12 mouse cellular contexts compared by ENCODE assay signal in the genomic region with DNA sequence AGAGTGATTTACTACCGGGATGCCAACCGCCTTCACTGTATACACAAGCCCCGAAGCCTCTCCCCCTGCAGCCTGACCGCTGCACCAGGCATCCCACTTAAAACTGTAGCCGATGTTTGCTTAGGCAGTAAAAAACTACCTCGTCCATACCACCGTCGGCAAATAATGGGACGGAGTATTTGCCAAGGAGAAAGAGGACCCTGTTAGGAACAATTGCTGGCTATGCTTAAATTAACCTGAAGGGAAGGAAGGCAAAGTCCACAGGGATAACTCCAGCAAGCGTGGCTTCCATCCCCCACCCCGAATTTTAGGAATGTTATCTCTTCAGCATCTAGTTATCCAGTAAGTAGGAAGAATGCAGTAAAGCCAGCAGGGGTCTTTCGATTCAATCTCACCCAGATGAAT. TPM values are rescaled to one million over a fixed set of nuclear protein-coding genes. Genes with fewer than 3 reads are reported as not detected.
A peak's percentile ranks its signal among the peaks of the same experiment; 100 is the strongest.
DNase-seq lines count a peak whose midpoint lies in the region; ATAC-seq and TF ChIP-seq lines count a peak whose summit lies in the region.
"Had no signal": no experiment of that assay in that cellular context is flagged by ENCODE, and none has a peak within 500 bp of the region (broad histone marks: within the 10 kb centered on the region; RNA-seq: fewer than 3 reads in every experiment).

No protein-coding gene starts in this region.

- no peak overlapping the region for H3K27ac ChIP-seq in lung, embryonic 15.5 days
- no peak overlapping the region for H3K27ac ChIP-seq in forebrain, embryonic 13.5 days
- H3K27ac ChIP-seq in liver, embryonic 13.5 days, result no peak overlapping the region
- no peak overlapping the region for H3K27ac ChIP-seq in stomach, postnatal 0 days (replicated peaks)
- H3K27ac ChIP-seq: heart, adult 2 months had no signal

- DNase-seq in lung, adult 2 months, result no peak
- DNase-seq in liver, embryonic 13.5 days, result no peak
- DNase-seq in stomach, postnatal 0 days (ENCODE audit: low spot score), result no peak
- DNase-seq in kidney, adult 8-10 months, result no peak
- no peak for DNase-seq in kidney, adult 11 months
- no peak for DNase-seq in left cerebral cortex, postnatal 10 days (ENCODE audit: extremely low spot score in 1 of 2, low spot score in 2 of 2)
- DNase-seq: heart, adult 2 months; layer of hippocampus, postnatal 36 days had no signal

- 2% methylated on average over 12 of the region's 12 CpGs for WGBS in lung, embryonic 15.5 days
- 8% methylated on average over 12 of the region's 12 CpGs for WGBS in lung, adult 2 months
- WGBS in forebrain, embryonic 13.5 days, result under 1% methylated on average over 12 of the region's 12 CpGs
- 17% methylated on average over 12 of the region's 12 CpGs for WGBS in liver, embryonic 13.5 days (ENCODE audit: insufficient replicate concordance)
- WGBS in stomach, postnatal 0 days, result 8% methylated on average over 12 of the region's 12 CpGs

- ATAC-seq in lung, embryonic 15.5 days (ENCODE audit: borderline replicate concordance, extremely low read depth, low FRiP score, low TSS enrichment), result no peak
- ATAC-seq in forebrain, embryonic 13.5 days, result no peak
- no peak for ATAC-seq in liver, embryonic 13.5 days (ENCODE audit: low read depth)
- no peak for ATAC-seq in stomach, postnatal 0 days (ENCODE audit: low FRiP score, low TSS enrichment)

- no peak for TF ChIP-seq EP300 in stomach, postnatal 0 days (optimal IDR thresholded peaks at IDR 0.05)

- H3K27me3 ChIP-seq in lung, embryonic 15.5 days, result peaks cover 66% of the 10 kb centered on the region
- H3K27me3 ChIP-seq in forebrain, embryonic 13.5 days, result peaks cover 38% of the 10 kb centered on the region
- peaks cover 64% of the 10 kb centered on the region for H3K27me3 ChIP-seq in liver, embryonic 13.5 days
- peaks cover 22% of the 10 kb centered on the region; the same call in 1 of the 2 replicates for H3K27me3 ChIP-seq in stomach, postnatal 0 days (ENCODE audit: control insufficient read depth, insufficient read depth, low read length)

- H3K4me3 ChIP-seq in lung, embryonic 15.5 days, result no peak overlapping the region
- H3K4me3 ChIP-seq in lung, adult 2 months (replicated peaks; ENCODE audit: extremely low read depth, low read depth, low read length), result no peak overlapping the region
- H3K4me3 ChIP-seq in forebrain, embryonic 13.5 days, result peak overlapping the region; percentile 25
- H3K4me3 ChIP-seq in liver, embryonic 13.5 days (replicated peaks), result no peak overlapping the region
- no peak overlapping the region for H3K4me3 ChIP-seq in stomach, postnatal 0 days (ENCODE audit: low read depth, low read length)
- H3K4me3 ChIP-seq: heart, adult 2 months had no signal

- H3K4me2 ChIP-seq in lung, embryonic 15.5 days, result peak overlapping the region; percentile 12
- peak overlapping the region; percentile 55 for H3K4me2 ChIP-seq in forebrain, embryonic 13.5 days
- peak overlapping the region; percentile 21 for H3K4me2 ChIP-seq in liver, embryonic 13.5 days
- H3K4me2 ChIP-seq in stomach, postnatal 0 days (replicated peaks; ENCODE audit: low read depth), result no peak overlapping the region

- no peak for TF ChIP-seq CTCF in lung, adult 2 months (IDR thresholded peaks at IDR 0.05; ENCODE audit: insufficient read depth, low read length)
- TF ChIP-seq CTCF in stomach, postnatal 0 days (IDR thresholded peaks at IDR 0.05; ENCODE audit: low read depth), result no peak

- intact Hi-C loops in left cerebral cortex, postnatal 10 days (cut with DNase I), result no loop called here

- no peaks in the 10 kb centered on the region for H3K9me3 ChIP-seq in lung, embryonic 15.5 days
- no peaks in the 10 kb centered on the region for H3K9me3 ChIP-seq in forebrain, embryonic 13.5 days (replicated peaks)
- no peaks in the 10 kb centered on the region for H3K9me3 ChIP-seq in liver, embryonic 13.5 days (replicated peaks)
- H3K9me3 ChIP-seq in stomach, postnatal 0 days (ENCODE audit: control insufficient read depth, low read length), result no peaks in the 10 kb centered on the region

- TF ChIP-seq POLR2A in lung, adult 2 months (IDR thresholded peaks at IDR 0.05; ENCODE audit: borderline replicate concordance, extremely low read depth, low read depth, low read length), result no peak

- H3K9ac ChIP-seq in lung, embryonic 15.5 days, result no peak overlapping the region
- peak overlapping the region; percentile 52 for H3K9ac ChIP-seq in forebrain, embryonic 13.5 days
- no peak overlapping the region for H3K9ac ChIP-seq in liver, embryonic 13.5 days
- 0 out of 2 replicates have a peak overlapping the region, but pooled peaks have one; percentile 19 for H3K9ac ChIP-seq in stomach, postnatal 0 days (ENCODE audit: low read length)

- H3K36me3 ChIP-seq in lung, embryonic 15.5 days, result no peaks in the 10 kb centered on the region
- H3K36me3 ChIP-seq in forebrain, embryonic 13.5 days (ENCODE audit: poor library complexity, severe bottlenecking), result no peaks in the 10 kb centered on the region
- H3K36me3 ChIP-seq in liver, embryonic 13.5 days, result no peaks in the 10 kb centered on the region
- H3K36me3 ChIP-seq in stomach, postnatal 0 days (ENCODE audit: control insufficient read depth, insufficient read depth, low read length), result no peaks in the 10 kb centered on the region

- peaks cover 33% of the 10 kb centered on the region for H3K4me1 ChIP-seq in lung, embryonic 15.5 days
- H3K4me1 ChIP-seq in lung, adult 2 months (ENCODE audit: control insufficient read depth, insufficient read depth, low read length), result no peaks in the 10 kb centered on the region
- H3K4me1 ChIP-seq in forebrain, embryonic 13.5 days, result peaks cover 51% of the 10 kb centered on the region
- H3K4me1 ChIP-seq in liver, embryonic 13.5 days (replicated peaks), result peaks cover 4% of the 10 kb centered on the region; the same call in 1 of the 2 replicates
- peaks cover 8% of the 10 kb centered on the region for H3K4me1 ChIP-seq in stomach, postnatal 0 days (replicated peaks; ENCODE audit: control insufficient read depth, insufficient read depth)

RNA-seq across cellular contexts. Expression of a gene that starts 5.3 kb away (rescaled TPM):
- polyA plus RNA-seq in lung, embryonic 15.5 days (2015; fragmentation: Nextera tagmentation; extraction: Ambion mirVana), result 0.05 and 0.11 TPM in 2 replicates
- not detected in 2 replicates for polyA plus RNA-seq in lung, adult 2 months (2012; rRNA removed)
- polyA plus RNA-seq in forebrain, embryonic 13.5 days (2015; fragmentation: Nextera tagmentation; extraction: Ambion mirVana), result 2.3 and 3.2 TPM in 2 replicates
- 5.4 and 7.3 TPM in 2 replicates for polyA plus RNA-seq in liver, embryonic 13.5 days (2015; fragmentation: Nextera tagmentation; extraction: Ambion mirVana)
- 0.05 and 0.18 TPM in 2 replicates for polyA plus RNA-seq in stomach, postnatal 0 days (2015; fragmentation: Nextera tagmentation; extraction: Ambion mirVana)
- total RNA-seq in left cerebral cortex, postnatal 10 days (2021), result under 1 TPM in 1 of 2 experiments, not detected in 1; 0.47 TPM
- total RNA-seq: megakaryocyte-erythroid progenitor cell, adult 5-6 weeks; MEL had no signal

RNA-seq across cellular contexts. Expression of a gene that starts 20.2 kb away (rescaled TPM):
- polyA plus RNA-seq in lung, embryonic 15.5 days (2015; fragmentation: Nextera tagmentation; extraction: Ambion mirVana), result 14.3 and 14.9 TPM in 2 replicates
- polyA plus RNA-seq in lung, adult 2 months (2012; rRNA removed), result 72.9 and 74.9 TPM in 2 replicates
- 35.2 and 37.1 TPM in 2 replicates for polyA plus RNA-seq in forebrain, embryonic 13.5 days (2015; fragmentation: Nextera tagmentation; extraction: Ambion mirVana)
- polyA plus RNA-seq in liver, embryonic 13.5 days (2015; fragmentation: Nextera tagmentation; extraction: Ambion mirVana), result 1.8 and 2.1 TPM in 2 replicates
- polyA plus RNA-seq in stomach, postnatal 0 days (2015; fragmentation: Nextera tagmentation; extraction: Ambion mirVana), result 24.1 and 29.2 TPM in 2 replicates
- 100 to 1,000 TPM; 486 to 487 TPM for total RNA-seq in left cerebral cortex, postnatal 10 days (2021)
- total RNA-seq: megakaryocyte-erythroid progenitor cell, adult 5-6 weeks; MEL had no signal

Comparison
In these comparisons a context has a peak if more than half of its experiments do, and no peak if none do; other contexts are left out.
1. H3K9ac ChIP-seq: peak in forebrain, embryonic 13.5 days (single experiment) and stomach, postnatal 0 days (single experiment); none in lung, embryonic 15.5 days (single experiment) and liver, embryonic 13.5 days (single experiment).